Mouse (Mus musculus) T-cell, adult 2 months (primary cell): Measurements from ENCODE around the gene 6030498E09Rik.

Experiments used
- DNase-seq: peaks from one replicate; pipeline ENCODE4 v3.0.0; 2022; ENCODE audit warnings: low spot score

6030498E09Rik gene

DNA sequence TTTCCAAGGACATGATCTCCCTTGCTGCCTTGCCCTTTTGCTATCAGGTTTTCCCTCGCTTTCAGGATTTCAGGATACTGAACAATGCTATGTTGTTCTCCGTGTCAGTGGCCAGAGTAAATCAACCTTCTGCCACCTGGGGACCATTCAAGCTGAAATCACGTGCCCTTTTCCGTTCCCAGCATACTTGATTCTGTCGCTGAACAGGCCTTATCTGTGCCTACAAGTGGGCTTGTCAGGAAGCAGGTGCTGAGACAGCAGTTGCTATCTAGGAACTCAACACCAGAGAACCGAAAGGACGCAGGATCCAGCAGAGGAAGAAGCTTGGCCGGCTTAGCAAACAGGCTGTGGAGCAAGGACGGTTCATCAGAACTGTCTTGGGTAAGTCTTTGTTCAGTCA lies at the start of gene 6030498E09Rik:
Gene 6030498E09Rik (plus strand): TSS at position 194 of the 400 bp plus-strand sequence.
- no peak for DNase-seq

DNA sequence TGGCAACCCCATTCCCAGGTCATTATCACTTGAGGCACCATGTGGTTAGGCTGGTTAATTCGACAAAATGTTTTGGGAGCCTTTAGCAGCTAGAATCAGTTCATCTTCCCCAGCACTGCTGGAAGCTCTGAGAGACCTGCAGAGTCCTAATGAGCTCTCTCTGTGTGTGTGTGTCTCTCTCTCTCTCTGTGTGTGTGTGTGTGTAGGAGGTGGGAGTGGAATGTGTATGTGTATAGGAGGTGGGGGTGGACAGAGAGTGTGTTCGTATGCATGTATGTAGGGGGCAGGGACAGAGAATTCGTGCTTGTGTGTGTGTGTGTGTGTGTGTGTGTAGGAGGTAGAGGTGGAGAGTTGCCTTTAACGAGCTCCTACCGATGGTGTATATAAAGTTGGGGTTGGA lies 42.4 kb upstream of the 6030498E09Rik start:
- DNase-seq = no peak

DNA sequence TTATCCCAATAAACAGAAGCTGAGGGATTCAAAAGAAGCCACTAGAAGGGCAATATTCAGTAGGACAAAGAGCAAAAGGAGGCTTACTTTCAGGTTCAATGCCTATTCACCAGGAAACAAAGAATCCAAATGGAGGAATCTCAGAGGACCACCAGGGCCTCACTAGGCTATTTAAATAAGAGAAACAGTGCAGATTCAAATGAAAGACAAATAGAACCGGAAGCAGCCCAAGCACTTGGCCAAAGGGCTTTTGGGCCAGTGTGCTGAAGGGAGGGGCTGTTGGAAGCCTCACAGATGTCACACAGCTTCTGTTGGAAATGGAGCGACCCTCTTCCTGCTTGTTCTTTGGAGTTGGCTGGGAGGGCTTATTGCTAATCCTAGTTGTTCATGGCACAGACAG lies 41.8 kb upstream of the 6030498E09Rik start:
- no peak for DNase-seq

DNA sequence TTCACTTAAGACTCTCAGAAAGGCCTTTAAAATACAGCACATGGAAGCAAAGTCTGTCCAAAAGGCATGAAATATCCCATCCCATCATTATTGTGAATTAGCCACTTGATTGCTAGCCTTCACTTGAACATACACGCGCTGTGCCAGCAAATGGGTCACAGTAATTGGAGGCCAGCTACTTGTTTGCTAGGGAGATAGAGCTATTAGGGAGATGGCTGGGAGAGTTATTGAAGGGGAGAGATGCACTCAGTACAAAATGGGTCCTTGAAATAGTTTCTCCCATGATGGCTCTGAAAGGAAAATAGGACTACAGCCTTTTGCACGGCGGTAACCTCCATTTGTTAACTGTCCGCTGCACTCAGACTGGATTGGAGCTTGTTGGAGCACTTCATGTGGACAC lies 38.8 kb upstream of the 6030498E09Rik start:
- no peak for DNase-seq

DNA sequence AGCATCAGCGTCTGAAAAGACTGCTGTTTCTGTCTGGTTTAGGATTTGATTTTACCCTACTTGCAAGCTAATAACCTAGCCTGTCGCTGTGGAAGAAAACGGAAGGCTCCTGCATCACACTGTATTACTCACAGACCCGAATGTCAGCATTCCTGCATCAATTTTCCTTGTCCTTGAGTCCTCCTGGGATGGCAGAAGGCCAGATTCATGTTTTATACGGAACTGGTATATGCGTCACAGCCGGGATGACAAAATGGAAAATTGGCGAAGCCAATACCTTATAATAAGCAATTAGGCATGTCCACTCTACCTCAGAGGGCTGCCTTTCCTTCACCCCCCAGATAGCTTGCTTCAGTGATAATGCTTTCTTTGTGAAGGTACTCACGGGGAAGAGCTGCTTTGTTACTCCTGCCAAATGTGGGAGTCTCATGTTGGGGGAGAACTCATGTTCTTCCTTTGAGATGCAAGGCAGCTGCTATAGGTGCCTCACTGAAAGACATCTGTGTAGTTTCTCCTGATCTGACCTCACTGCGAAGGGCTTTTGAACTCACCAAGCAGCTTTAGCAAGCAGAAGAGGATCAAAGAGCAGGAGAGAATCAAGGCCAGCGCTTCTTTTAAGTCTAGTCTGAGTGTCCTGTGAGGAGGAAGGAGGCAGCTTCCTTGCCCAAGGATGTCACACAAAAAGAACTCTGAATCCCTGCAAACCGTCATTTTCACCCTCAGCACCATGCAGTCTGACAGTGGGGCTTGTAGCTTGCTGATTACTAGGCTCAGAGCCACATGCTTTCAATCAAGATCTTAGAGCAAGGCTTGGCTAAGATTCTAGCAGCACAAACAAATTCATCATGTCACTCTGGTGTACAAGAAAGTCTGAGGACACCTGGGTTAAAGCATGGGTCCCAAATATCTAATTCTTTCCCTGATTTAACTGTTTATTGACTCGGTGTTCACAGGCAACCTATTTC lies 37.3 kb upstream of the 6030498E09Rik start:
- no peak for DNase-seq

DNA sequence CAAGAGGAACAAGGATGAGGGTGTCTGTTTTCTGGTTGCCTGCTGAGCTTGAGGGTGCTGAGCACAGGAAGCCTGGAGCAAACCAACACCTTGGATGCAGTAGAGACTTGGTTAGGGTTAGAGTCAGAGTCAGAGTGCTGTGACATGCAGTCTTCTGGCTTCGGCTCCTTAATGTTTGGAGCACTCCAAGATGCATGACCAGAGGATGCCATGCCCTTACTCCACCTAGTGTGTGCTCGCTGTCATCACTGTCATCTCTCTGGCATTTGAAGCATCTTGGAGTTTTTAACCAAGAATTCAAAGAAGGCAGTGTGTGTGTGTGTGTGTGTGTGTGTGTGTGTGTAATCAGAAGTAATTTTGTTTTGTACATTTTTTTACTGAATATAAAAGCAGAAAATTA lies 1.0 kb upstream of the 6030498E09Rik start:
- DNase-seq = no peak

DNA sequence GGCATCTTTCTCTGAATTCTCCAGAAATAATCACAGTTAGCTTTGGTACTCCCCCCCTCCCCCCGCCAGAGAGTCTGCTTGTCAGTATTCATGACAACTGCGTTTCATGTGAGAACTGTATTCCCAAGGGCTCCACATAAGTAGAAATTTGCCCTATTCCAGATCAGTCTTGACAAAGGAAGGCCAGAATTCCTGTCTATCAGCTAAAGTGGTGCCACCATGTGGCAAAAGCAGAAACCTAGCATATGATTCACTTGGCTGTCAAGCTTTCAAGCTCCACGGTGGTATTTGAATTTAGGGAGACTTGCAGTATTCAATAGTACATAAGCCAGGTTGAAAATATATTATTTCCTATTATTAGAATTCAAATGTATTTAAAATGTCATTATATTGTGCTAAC lies 585 bp upstream of the 6030498E09Rik start:
- DNase-seq = no peak

DNA sequence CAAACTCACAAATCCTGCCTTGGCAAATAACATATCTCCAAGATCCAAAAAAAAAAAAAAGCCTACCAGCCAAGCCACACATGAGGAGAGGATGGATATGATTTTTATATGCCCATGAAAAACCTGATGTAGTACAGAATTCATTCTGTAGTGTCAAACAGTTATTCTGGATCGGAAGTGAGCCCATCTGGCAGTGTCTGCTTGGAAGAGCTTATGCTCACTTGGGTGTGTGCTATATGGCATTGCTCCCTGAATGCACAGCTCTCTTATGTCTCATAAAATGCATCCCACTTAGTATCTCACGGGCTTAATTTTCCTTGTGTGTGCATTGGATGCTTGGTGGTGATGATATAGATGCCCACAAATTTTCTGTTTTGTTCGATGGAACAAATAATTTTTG lies 21.9 kb downstream of the 6030498E09Rik start:
- no peak for DNase-seq

DNA sequence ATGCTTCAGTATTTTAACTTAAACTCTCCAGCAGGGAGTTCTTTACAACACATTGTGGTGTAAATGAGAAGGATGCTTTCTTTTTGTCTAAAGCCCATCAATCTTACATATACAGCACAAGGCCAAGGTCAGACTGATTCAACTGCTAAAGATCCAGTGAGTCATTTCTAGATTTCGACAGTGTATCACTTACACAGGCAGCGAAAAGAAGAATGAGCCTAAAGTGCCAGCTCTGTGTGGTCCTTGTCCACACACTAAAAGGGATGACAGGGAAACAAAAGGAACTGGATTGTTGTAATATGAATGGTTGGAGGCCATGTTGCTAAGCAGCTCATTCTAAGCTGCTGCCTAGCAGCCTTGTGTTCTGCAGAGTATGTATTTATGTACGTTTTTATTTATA lies 41.5 kb downstream of the 6030498E09Rik start:
- no peak for DNase-seq

DNA sequence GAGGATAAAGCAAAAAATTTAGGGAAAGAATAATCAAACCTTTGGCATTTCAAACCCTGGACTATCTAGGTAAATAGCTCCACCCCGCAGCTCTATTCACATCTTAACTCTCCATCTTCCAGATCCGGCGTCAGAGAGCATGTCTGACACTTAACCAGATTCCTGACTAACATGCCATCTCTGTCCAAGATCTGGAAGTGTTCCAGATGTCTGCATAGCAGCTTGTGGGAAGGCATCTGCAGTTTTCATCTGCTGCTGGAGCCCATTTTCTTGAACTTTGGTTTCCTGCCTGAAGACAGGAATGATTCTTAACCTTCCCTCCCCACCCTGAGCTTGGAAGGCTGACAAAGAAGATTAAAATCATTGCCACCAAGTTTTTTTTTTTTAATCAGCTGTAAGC lies 44.4 kb downstream of the 6030498E09Rik start:
- no peak for DNase-seq

DNA sequence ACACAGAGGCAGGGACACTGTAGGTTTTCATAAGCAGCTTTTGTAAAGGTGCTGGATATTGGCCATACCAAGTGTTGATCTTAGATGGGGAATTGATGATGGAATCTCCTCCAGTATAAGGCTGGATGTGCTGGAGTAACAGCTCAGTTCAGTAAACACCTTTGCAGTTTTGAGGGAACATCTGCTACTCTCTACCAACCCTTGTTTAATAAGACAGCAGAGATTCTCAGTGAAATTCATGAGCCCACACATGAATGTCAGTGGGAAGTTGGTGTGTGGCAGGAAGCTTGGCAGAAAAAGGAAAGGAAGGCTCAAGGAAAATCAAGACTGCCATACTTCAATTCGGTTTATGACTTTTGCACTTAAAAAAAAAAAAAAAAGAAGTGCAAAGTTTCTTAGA lies 186.1 kb downstream of the 6030498E09Rik start:
- DNase-seq = no peak

DNA sequence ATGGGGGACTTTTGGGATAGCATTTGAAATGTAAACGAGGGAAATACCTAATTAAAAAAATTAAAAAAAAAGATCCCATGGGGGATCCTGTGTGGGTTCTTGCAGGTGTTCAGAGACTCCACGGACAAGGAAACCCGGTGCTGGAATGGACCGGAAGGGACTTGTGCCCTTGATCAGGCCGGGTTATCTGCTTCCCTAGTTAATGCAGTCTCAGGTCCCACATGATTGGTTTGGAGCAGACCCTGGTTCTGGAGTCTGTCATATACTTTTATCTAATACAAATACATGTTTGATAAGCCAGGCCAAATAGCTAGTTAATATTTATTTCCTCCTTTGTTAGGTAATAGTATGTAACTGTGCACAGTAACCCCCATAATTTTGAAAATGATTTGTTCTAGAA lies 223.8 kb downstream of the 6030498E09Rik start:
- no peak for DNase-seq
